In genomic region chr1:130740781-130741720, GRCm38 (mm10) we compare ENCODE assay signal across 8 mouse cellular contexts. TPM values are rescaled to one million over a fixed set of nuclear protein-coding genes. Genes with fewer than 3 reads are reported as not detected.
DNase-seq lines count a peak whose midpoint lies in the region; ATAC-seq and TF ChIP-seq lines count a peak whose summit lies in the region.

No protein-coding gene starts in this region.

- H3K4me3 ChIP-seq in intestine, postnatal 0 days (ENCODE audit: low read depth, low read length): no peak overlapping the region
- H3K4me3 ChIP-seq in lung, embryonic 16.5 days (ENCODE audit: low read length): no peak overlapping the region
- H3K4me3 ChIP-seq in stomach, postnatal 0 days (ENCODE audit: low read depth, low read length): no peak overlapping the region

- no peak for ATAC-seq in intestine, postnatal 0 days
- ATAC-seq in lung, embryonic 16.5 days (ENCODE audit: low read depth): peak; percentile 32
- ATAC-seq in stomach, postnatal 0 days (ENCODE audit: low FRiP score, low TSS enrichment): peak; percentile 58

- H3K4me1 ChIP-seq in intestine, postnatal 0 days (replicated peaks; ENCODE audit: control insufficient read depth, insufficient read depth, low read length): peaks cover 15% of the 10 kb centered on the region
- peaks cover 13% of the 10 kb centered on the region for H3K4me1 ChIP-seq in lung, embryonic 16.5 days (replicated peaks; ENCODE audit: control insufficient read depth, insufficient read depth, low read length)
- peaks cover 4% of the 10 kb centered on the region for H3K4me1 ChIP-seq in stomach, postnatal 0 days (replicated peaks; ENCODE audit: control insufficient read depth, insufficient read depth)

- H3K9me3 ChIP-seq in intestine, postnatal 0 days (ENCODE audit: control insufficient read depth): no peaks in the 10 kb centered on the region
- H3K9me3 ChIP-seq in lung, embryonic 16.5 days (ENCODE audit: control insufficient read depth, low read length): no peaks in the 10 kb centered on the region
- H3K9me3 ChIP-seq in stomach, postnatal 0 days (ENCODE audit: control insufficient read depth, low read length): no peaks in the 10 kb centered on the region

- 42% methylated on average over 15 of the region's 15 CpGs for WGBS in intestine, postnatal 0 days
- 45% methylated on average over 15 of the region's 15 CpGs for WGBS in lung, embryonic 16.5 days
- 47% methylated on average over 15 of the region's 15 CpGs for WGBS in stomach, postnatal 0 days

- no peak for TF ChIP-seq CTCF in intestine, postnatal 0 days (IDR thresholded peaks at IDR 0.05; ENCODE audit: low read depth)
- TF ChIP-seq CTCF in stomach, postnatal 0 days (IDR thresholded peaks at IDR 0.05; ENCODE audit: low read depth): no peak

- peak overlapping the region; percentile 51 for H3K27ac ChIP-seq in intestine, postnatal 0 days (ENCODE audit: low read depth, low read length)
- H3K27ac ChIP-seq in lung, embryonic 16.5 days (ENCODE audit: low read length): peak overlapping the region; percentile 21
- H3K27ac ChIP-seq in stomach, postnatal 0 days (replicated peaks): peak overlapping the region; percentile 77

- H3K4me2 ChIP-seq in intestine, postnatal 0 days (replicated peaks; ENCODE audit: low read depth): 0 out of 2 replicates have a peak overlapping the region, but pooled peaks have one; percentile 3
- H3K4me2 ChIP-seq in lung, embryonic 16.5 days (ENCODE audit: low read depth, low read length): 0 out of 2 replicates have a peak overlapping the region, but pooled peaks have one; percentile 14
- H3K4me2 ChIP-seq in stomach, postnatal 0 days (replicated peaks; ENCODE audit: low read depth): no peak overlapping the region

- peak; percentile 19 to 31 for DNase-seq in cerebellum, postnatal 25 days
- DNase-seq in cerebellum, adult 11-12 months: no peak
- DNase-seq in urinary bladder, postnatal 14 days (ENCODE audit: low spot score): peak; percentile 43
- no peak for DNase-seq in urinary bladder, postnatal 4 days (ENCODE audit: low spot score in 2 of 2)
- DNase-seq in stomach, postnatal 0 days (ENCODE audit: low spot score): peak; percentile 27
- DNase-seq in cerebellum, adult 11 months: no peak

- no peaks in the 10 kb centered on the region for H3K27me3 ChIP-seq in intestine, postnatal 0 days (replicated peaks; ENCODE audit: control insufficient read depth, insufficient read depth, low read length)
- H3K27me3 ChIP-seq in lung, embryonic 16.5 days (ENCODE audit: control insufficient read depth, insufficient read depth, low read depth, low read length): no peaks in the 10 kb centered on the region
- no peaks in the 10 kb centered on the region for H3K27me3 ChIP-seq in stomach, postnatal 0 days (ENCODE audit: control insufficient read depth, insufficient read depth, low read length)

- no peak for TF ChIP-seq EP300 in stomach, postnatal 0 days (optimal IDR thresholded peaks at IDR 0.05)

- peaks cover 49% of the 10 kb centered on the region for H3K36me3 ChIP-seq in intestine, postnatal 0 days (ENCODE audit: control insufficient read depth, insufficient read depth)
- peaks cover 2% of the 10 kb centered on the region for H3K36me3 ChIP-seq in lung, embryonic 16.5 days (ENCODE audit: control insufficient read depth, insufficient read depth, low read length)
- H3K36me3 ChIP-seq in stomach, postnatal 0 days (ENCODE audit: control insufficient read depth, insufficient read depth, low read length): 0 out of 2 replicates have a peak, but pooled peaks cover 4% of the 10 kb centered on the region

- no peak overlapping the region for H3K9ac ChIP-seq in intestine, postnatal 0 days (ENCODE audit: low read depth, low read length)
- 0 out of 2 replicates have a peak overlapping the region, but pooled peaks have one; percentile 33 for H3K9ac ChIP-seq in lung, embryonic 16.5 days (ENCODE audit: low read length)
- no peak overlapping the region for H3K9ac ChIP-seq in stomach, postnatal 0 days (ENCODE audit: low read length)

RNA-seq across cellular contexts. Expression of gene AA986860, which starts 9.3 kb away (rescaled TPM):
- polyA plus RNA-seq in intestine, postnatal 0 days (2015; fragmentation: Nextera tagmentation; extraction: Ambion mirVana): 42.3 and 46.7 TPM in 2 replicates
- 21.0 and 21.2 TPM in 2 replicates for polyA plus RNA-seq in lung, embryonic 16.5 days (2015; fragmentation: Nextera tagmentation; extraction: Ambion mirVana)
- polyA plus RNA-seq in stomach, postnatal 0 days (2015; fragmentation: Nextera tagmentation; extraction: Ambion mirVana): 47.7 and 52.8 TPM in 2 replicates

RNA-seq across cellular contexts. Expression of gene Pfkfb2, which starts 12.0 kb away (rescaled TPM):
- 6.1 and 7.0 TPM in 2 replicates for polyA plus RNA-seq in intestine, postnatal 0 days (2015; fragmentation: Nextera tagmentation; extraction: Ambion mirVana)
- 10.7 and 11.5 TPM in 2 replicates for polyA plus RNA-seq in lung, embryonic 16.5 days (2015; fragmentation: Nextera tagmentation; extraction: Ambion mirVana)
- 4.6 and 4.8 TPM in 2 replicates for polyA plus RNA-seq in stomach, postnatal 0 days (2015; fragmentation: Nextera tagmentation; extraction: Ambion mirVana)

RNA-seq across cellular contexts. Expression of gene Yod1, which starts 23.9 kb away (rescaled TPM):
- polyA plus RNA-seq in intestine, postnatal 0 days (2015; fragmentation: Nextera tagmentation; extraction: Ambion mirVana): 8.9 and 9.5 TPM in 2 replicates
- 15.6 and 17.0 TPM in 2 replicates for polyA plus RNA-seq in lung, embryonic 16.5 days (2015; fragmentation: Nextera tagmentation; extraction: Ambion mirVana)
- polyA plus RNA-seq in stomach, postnatal 0 days (2015; fragmentation: Nextera tagmentation; extraction: Ambion mirVana): 24.2 and 25.2 TPM in 2 replicates

RNA-seq across cellular contexts. Expression of gene Gm29427, which starts 25.5 kb away (rescaled TPM):
- polyA plus RNA-seq in intestine, postnatal 0 days (2015; fragmentation: Nextera tagmentation; extraction: Ambion mirVana): 0.20 and 0.48 TPM in 2 replicates
- not detected in 2 replicates for polyA plus RNA-seq in lung, embryonic 16.5 days (2015; fragmentation: Nextera tagmentation; extraction: Ambion mirVana)
- polyA plus RNA-seq in stomach, postnatal 0 days (2015; fragmentation: Nextera tagmentation; extraction: Ambion mirVana): 0.07 TPM in 1 of 2 replicates, not detected in the other

RNA-seq across cellular contexts. Expression of gene Fcamr, which starts 59.7 kb away (rescaled TPM):
- polyA plus RNA-seq in intestine, postnatal 0 days (2015; fragmentation: Nextera tagmentation; extraction: Ambion mirVana): 0.17 TPM in 1 of 2 replicates, not detected in the other
- polyA plus RNA-seq in lung, embryonic 16.5 days (2015; fragmentation: Nextera tagmentation; extraction: Ambion mirVana): 0.11 TPM in 1 of 2 replicates, not detected in the other
- 0.16 and 0.24 TPM in 2 replicates for polyA plus RNA-seq in stomach, postnatal 0 days (2015; fragmentation: Nextera tagmentation; extraction: Ambion mirVana)

Comparison
In these comparisons a context has a peak if more than half of its experiments do, and no peak if none do; other contexts are left out.
1. DNase-seq: peak in cerebellum, postnatal 25 days (2 of 2), urinary bladder, postnatal 14 days (single experiment) and stomach, postnatal 0 days (single experiment); none in cerebellum, adult 11-12 months (single experiment), urinary bladder, postnatal 4 days (0 of 2) and cerebellum, adult 11 months (single experiment).
2. H3K27ac ChIP-seq: peak in every context shown above with its lines; median percentile 77 in stomach, postnatal 0 days; 51 in intestine, postnatal 0 days; 21 in lung, embryonic 16.5 days.